Mouse (Mus musculus) stomach, postnatal 0 days (tissue): ENCODE measurements around the gene Emcn.

ENCODE experiments used
- CTCF ChIP-seq: IDR thresholded peaks from 2 replicates; pipeline ENCODE4 v1.5.1; 2016; ENCODE audit warnings: antibody characterized with exemption, low read depth, mild to moderate bottlenecking, moderate library complexity
- EP300 ChIP-seq: optimal IDR thresholded peaks from 2 replicates; pipeline ENCODE3; 2016; ENCODE audit warnings: antibody characterized with exemption

GRCm38 (mm10) chr3:137479761-137480339, 139.0 kb downstream of the Emcn start:
- TF ChIP-seq CTCF: no peak
- no peak for TF ChIP-seq EP300
